Mouse (Mus musculus) erythroblast, embryonic 14.5 days (primary cell): ENCODE measurements around the gene Plxdc2.

Experiments
- GATA1 ChIP-seq: IDR thresholded peaks from 2 replicates; pipeline ENCODE4 v1.6.1; 2012; ENCODE audit warnings: low read length, inconsistent platforms, mixed read lengths
- TAL1 ChIP-seq: IDR thresholded peaks from 3 replicates; pipeline ENCODE4 v1.6.1; 2012; ENCODE audit warnings: low read length, inconsistent platforms, mixed read lengths

GRCm38 (mm10) chr2:16604291-16604690 is 248.2 kb downstream of the Plxdc2 start:
- TF ChIP-seq TAL1: no peak
- no peak for TF ChIP-seq GATA1
